Comparison of ENCODE assay signal across 8 mouse cellular contexts in genomic region chr16:70353058-70353457, GRCm38 (mm10). TPM values are rescaled to one million over a fixed set of nuclear protein-coding genes. Genes with fewer than 3 reads are reported as not detected.
DNase-seq lines count a peak whose midpoint lies in the region; ATAC-seq lines count a peak whose summit lies in the region.

No protein-coding gene starts in this region.

- 19% methylated on average over 2 of the region's 2 CpGs for WGBS in hindbrain, embryonic 10.5 days
- WGBS in hindbrain, embryonic 14.5 days: 27% methylated on average over 2 of the region's 2 CpGs
- 29% methylated on average over 2 of the region's 2 CpGs for WGBS in heart, embryonic 10.5 days

- ATAC-seq in hindbrain, embryonic 14.5 days (ENCODE audit: low FRiP score): no peak

- peak; percentile 16 for DNase-seq in hindbrain, embryonic 10.5 days (ENCODE audit: low spot score)
- DNase-seq in hindbrain, embryonic 14.5 days (ENCODE audit: low spot score): no peak
- peak; percentile 83 for DNase-seq in adrenal gland, adult 2 months
- DNase-seq in heart, embryonic 10.5 days (ENCODE audit: low spot score): no peak
- peak; percentile 81 to 91 for DNase-seq in kidney, postnatal 25 days
- DNase-seq in yolk sac, embryonic 10.5 days (ENCODE audit: low spot score): peak; percentile 38
- DNase-seq in spleen, adult 18-20 months: no peak
- DNase-seq in frontal cortex, postnatal 36 days (ENCODE audit: low spot score in 2 of 2): no peak

- no peak overlapping the region for H3K9ac ChIP-seq in hindbrain, embryonic 14.5 days

- H3K27ac ChIP-seq in hindbrain, embryonic 10.5 days: no peak overlapping the region
- no peak overlapping the region for H3K27ac ChIP-seq in hindbrain, embryonic 14.5 days
- 0 out of 2 replicates have a peak overlapping the region, but pooled peaks have one; percentile 10 for H3K27ac ChIP-seq in heart, embryonic 10.5 days

- no peaks in the 10 kb centered on the region for H3K36me3 ChIP-seq in hindbrain, embryonic 10.5 days
- H3K36me3 ChIP-seq in hindbrain, embryonic 14.5 days (replicated peaks; ENCODE audit: control insufficient read depth, insufficient read depth): no peaks in the 10 kb centered on the region
- no peaks in the 10 kb centered on the region; the same call in 1 of the 2 replicates for H3K36me3 ChIP-seq in heart, embryonic 10.5 days

- H3K27me3 ChIP-seq in hindbrain, embryonic 10.5 days (ENCODE audit: insufficient read depth, poor library complexity, severe bottlenecking): no peaks in the 10 kb centered on the region
- no peaks in the 10 kb centered on the region for H3K27me3 ChIP-seq in hindbrain, embryonic 14.5 days (ENCODE audit: control insufficient read depth, insufficient read depth, low read length)
- no peaks in the 10 kb centered on the region for H3K27me3 ChIP-seq in heart, embryonic 10.5 days (ENCODE audit: insufficient read depth, poor library complexity, severe bottlenecking)

- H3K4me3 ChIP-seq in hindbrain, embryonic 10.5 days: no peak overlapping the region
- H3K4me3 ChIP-seq in hindbrain, embryonic 14.5 days (replicated peaks; ENCODE audit: low read length): no peak overlapping the region
- H3K4me3 ChIP-seq in heart, embryonic 10.5 days: no peak overlapping the region

- H3K4me1 ChIP-seq in hindbrain, embryonic 10.5 days (replicated peaks): no peaks in the 10 kb centered on the region
- no peaks in the 10 kb centered on the region; the same call in 1 of the 2 replicates for H3K4me1 ChIP-seq in hindbrain, embryonic 14.5 days (replicated peaks; ENCODE audit: control insufficient read depth, insufficient read depth, low read length)
- H3K4me1 ChIP-seq in heart, embryonic 10.5 days: no peaks in the 10 kb centered on the region

- no peaks in the 10 kb centered on the region for H3K9me3 ChIP-seq in hindbrain, embryonic 10.5 days
- no peaks in the 10 kb centered on the region for H3K9me3 ChIP-seq in hindbrain, embryonic 14.5 days (ENCODE audit: control insufficient read depth, low read length)
- H3K9me3 ChIP-seq in heart, embryonic 10.5 days: no peaks in the 10 kb centered on the region

- H3K4me2 ChIP-seq in hindbrain, embryonic 14.5 days (replicated peaks): no peak overlapping the region

RNA-seq across cellular contexts. Expression of gene Gbe1, which starts 39.3 kb away (rescaled TPM):
- 14.2 and 15.0 TPM in 2 replicates for polyA plus RNA-seq in hindbrain, embryonic 10.5 days (2016; fragmentation: Nextera tagmentation; extraction: Ambion mirVana)
- polyA plus RNA-seq in hindbrain, embryonic 14.5 days (2014; fragmentation: Nextera tagmentation; extraction: Ambion mirVana): 15.2 and 17.4 TPM in 2 replicates
- total RNA-seq in adrenal gland, adult 2 months (2021): 10 to 100 TPM; 61.9 to 83.0 TPM
- polyA plus RNA-seq in adrenal gland, adult 2 months (2012; rRNA removed): 78.2 and 98.5 TPM in 2 replicates
- polyA plus RNA-seq in heart, embryonic 10.5 days (2016; fragmentation: Nextera tagmentation; extraction: Ambion mirVana): 24.3 and 44.1 TPM in 2 replicates

Comparison
In these comparisons a context has a peak if more than half of its experiments do, and no peak if none do; other contexts are left out.
1. DNase-seq: peak in hindbrain, embryonic 10.5 days (single experiment), adrenal gland, adult 2 months (single experiment), kidney, postnatal 25 days (2 of 2) and yolk sac, embryonic 10.5 days (single experiment); none in hindbrain, embryonic 14.5 days (single experiment), heart, embryonic 10.5 days (single experiment), spleen, adult 18-20 months (0 of 2) and frontal cortex, postnatal 36 days (0 of 2).